Mouse (Mus musculus) hindbrain, embryonic 16.5 days (tissue): ENCODE measurements around the gene Mdc1. TPM values are rescaled to one million over a fixed set of nuclear protein-coding genes. Genes with fewer than 3 reads are reported as not detected.

Experiments
- ATAC-seq: fragments of 200-750 bp; cut with Nextera tagmentation; 2 replicates; pipeline ENCODE4 v1.8.0; 2017; ENCODE audit warnings: moderate TSS enrichment, moderate library complexity
- H3K27ac ChIP-seq: fragments of 300-500 bp; sonication (generic); 2 replicates; pipeline ENCODE4 v1.5.1; 2014; ENCODE audit warnings: low read depth, mild to moderate bottlenecking, control low read depth, low read length, moderate library complexity
- H3K27me3 ChIP-seq: fragments of 300-500 bp; sonication (generic); replicated peaks from 2 replicates; pipeline ENCODE4 v1.6.1; 2014; ENCODE audit warnings: low read length; ENCODE audit not compliant: control insufficient read depth, insufficient read depth
- H3K36me3 ChIP-seq: fragments of 300-500 bp; sonication (generic); 2 replicates; pipeline ENCODE4 v1.6.1; 2014; ENCODE audit warnings: mild to moderate bottlenecking, low read length, moderate library complexity, mixed read lengths; ENCODE audit not compliant: control insufficient read depth, insufficient read depth
- H3K4me1 ChIP-seq: fragments of 300-500 bp; sonication (generic); 2 replicates; pipeline ENCODE4 v1.6.1; 2014; ENCODE audit warnings: low read depth, low read length; ENCODE audit not compliant: control insufficient read depth, insufficient read depth
- H3K4me2 ChIP-seq: fragments of 300-500 bp; sonication (generic); 2 replicates; pipeline ENCODE4 v1.6.1; 2014; ENCODE audit warnings: mild to moderate bottlenecking, low read length, control low read depth, moderate library complexity
- H3K4me3 ChIP-seq: fragments of 300-500 bp; sonication (generic); 2 replicates; pipeline ENCODE4 v1.5.1; 2014; ENCODE audit warnings: mild to moderate bottlenecking, low read length, control low read depth, moderate library complexity
- H3K9ac ChIP-seq: fragments of 300-500 bp; sonication (generic); 2 replicates; pipeline ENCODE4 v1.6.1; 2014; ENCODE audit warnings: low read depth, mild to moderate bottlenecking, control low read depth, low read length, moderate library complexity
- H3K9me3 ChIP-seq: fragments of 300-500 bp; sonication (generic); 2 replicates; pipeline ENCODE4 v1.6.1; 2014; ENCODE audit warnings: mild to moderate bottlenecking, low read length, moderate library complexity; ENCODE audit not compliant: control insufficient read depth
- WGBS: fragments of 180-500 bp; shearing (Covaris S2); extraction: QIAGEN DNeasy Blood & Tissue Kit; methylation state at CpG from one replicate; pipeline ENCODE4 v1.1.7; 2014; 5-methylcytosine and 5-hydroxymethylcytosine counted together
- polyA plus RNA-seq: library from polyadenylated mRNA; unstranded; fragments of >200 nt; fragmentation: Nextera tagmentation; extraction: Ambion mirVana; gene quantifications from 2 replicates; pipeline ENCODE4 v1.2.1, GENCODE M21; 2015

Mdc1 gene
- polyA plus RNA-seq, 1 experiment from 2014 or later: 9.3 TPM

- Histone ChIP-seq H3K27ac (no peak overlapping the region), H3K4me2 (no peak overlapping the region), H3K36me3 (no peaks in the 10 kb centered on the region), H3K9me3 (no peaks in the 10 kb centered on the region), H3K4me1 (no peaks in the 10 kb centered on the region), H3K4me3 (no peak overlapping the region), H3K9ac (no peak overlapping the region), H3K27me3 (no peaks in the 10 kb centered on the region)
- 87% methylated on average over 11 of the region's 11 CpGs for WGBS
- ATAC-seq: no peak
These were observed 31.9 kb upstream of the Mdc1 start for GRCm38 (mm10) chr17:35809395-35809794.

GRCm38 (mm10) chr17:35810900-35811648 is 30.2 kb upstream of the Mdc1 start:
- no peak overlapping the region for H3K4me2 ChIP-seq
- H3K27ac ChIP-seq: no peak overlapping the region
- H3K4me1 ChIP-seq: no peaks in the 10 kb centered on the region
- H3K9me3 ChIP-seq: no peaks in the 10 kb centered on the region
- H3K36me3 ChIP-seq: no peaks in the 10 kb centered on the region
- 82% methylated on average over 5 of the region's 5 CpGs for WGBS
- H3K9ac ChIP-seq: no peak overlapping the region
- no peak for ATAC-seq
- no peaks in the 10 kb centered on the region for H3K27me3 ChIP-seq
- H3K4me3 ChIP-seq: no peak overlapping the region

- Histone ChIP-seq H3K4me3 (no peak overlapping the region), H3K9ac (no peak overlapping the region), H3K4me2 (no peak overlapping the region), H3K27ac (no peak overlapping the region), H3K36me3 (no peaks in the 10 kb centered on the region), H3K9me3 (no peaks in the 10 kb centered on the region), H3K27me3 (no peaks in the 10 kb centered on the region), H3K4me1 (no peaks in the 10 kb centered on the region)
- no peak for ATAC-seq
- WGBS: 73% methylated on average over 5 of the region's 5 CpGs
These were observed 29.0 kb upstream of the Mdc1 start for GRCm38 (mm10) chr17:35812307-35812706.

GRCm38 (mm10) chr17:35812736-35813135 is 28.6 kb upstream of the Mdc1 start:
- Histone ChIP-seq H3K9me3 (no peaks in the 10 kb centered on the region), H3K9ac (no peak overlapping the region), H3K4me3 (no peak overlapping the region), H3K36me3 (no peaks in the 10 kb centered on the region), H3K4me1 (no peaks in the 10 kb centered on the region), H3K4me2 (no peak overlapping the region), H3K27ac (peak overlapping the region; percentile 40), H3K27me3 (no peaks in the 10 kb centered on the region)
- 75% methylated on average over 6 of the region's 6 CpGs for WGBS
- no peak for ATAC-seq

GRCm38 (mm10) chr17:35813245-35813647 is 28.1 kb upstream of the Mdc1 start:
- no peaks in the 10 kb centered on the region for H3K27me3 ChIP-seq
- no peak overlapping the region for H3K4me3 ChIP-seq
- H3K4me2 ChIP-seq: no peak overlapping the region
- no peak overlapping the region for H3K9ac ChIP-seq
- H3K27ac ChIP-seq: peak overlapping the region; percentile 40
- H3K36me3 ChIP-seq: no peaks in the 10 kb centered on the region
- H3K4me1 ChIP-seq: no peaks in the 10 kb centered on the region
- peak; percentile 75 for ATAC-seq
- H3K9me3 ChIP-seq: no peaks in the 10 kb centered on the region
- 46% methylated on average over 7 of the region's 7 CpGs for WGBS

- no peaks in the 10 kb centered on the region for H3K4me1 ChIP-seq
- H3K27ac ChIP-seq: peak overlapping the region; percentile 9; the same call in 1 of the 2 replicates
- 77% methylated on average over 7 of the region's 7 CpGs for WGBS
- H3K27me3 ChIP-seq: no peaks in the 10 kb centered on the region
- no peak overlapping the region for H3K4me3 ChIP-seq
- H3K4me2 ChIP-seq: no peak overlapping the region
- ATAC-seq: no peak
- H3K9ac ChIP-seq: no peak overlapping the region
- H3K36me3 ChIP-seq: no peaks in the 10 kb centered on the region
- H3K9me3 ChIP-seq: no peaks in the 10 kb centered on the region
These were observed 27.7 kb upstream of the Mdc1 start for GRCm38 (mm10) chr17:35813653-35814052.

- Histone ChIP-seq H3K4me2 (no peak overlapping the region), H3K27me3 (no peaks in the 10 kb centered on the region; the same call in 1 of the 2 replicates), H3K4me3 (no peak overlapping the region), H3K27ac (no peak overlapping the region), H3K9ac (no peak overlapping the region), H3K4me1 (no peaks in the 10 kb centered on the region), H3K36me3 (no peaks in the 10 kb centered on the region), H3K9me3 (no peaks in the 10 kb centered on the region)
- 59% methylated on average over 6 of the region's 6 CpGs for WGBS
- no peak for ATAC-seq
These were observed 26.6 kb upstream of the Mdc1 start for GRCm38 (mm10) chr17:35814678-35815077.

GRCm38 (mm10) chr17:35815836-35816235 is 25.5 kb upstream of the Mdc1 start:
- H3K9ac ChIP-seq: no peak overlapping the region
- H3K27ac ChIP-seq: no peak overlapping the region
- ATAC-seq: no peak
- no peaks in the 10 kb centered on the region for H3K36me3 ChIP-seq
- no peak overlapping the region for H3K4me3 ChIP-seq
- H3K9me3 ChIP-seq: no peaks in the 10 kb centered on the region
- WGBS: 60% methylated on average over 7 of the region's 7 CpGs
- H3K4me1 ChIP-seq: no peaks in the 10 kb centered on the region
- H3K27me3 ChIP-seq: no peaks in the 10 kb centered on the region; the same call in 1 of the 2 replicates
- no peak overlapping the region for H3K4me2 ChIP-seq

- H3K4me3 ChIP-seq: no peak overlapping the region
- no peaks in the 10 kb centered on the region for H3K9me3 ChIP-seq
- peaks cover 7% of the 10 kb centered on the region for H3K4me1 ChIP-seq
- ATAC-seq: no peak
- WGBS: 50% methylated on average over 11 of the region's 14 CpGs
- no peak overlapping the region for H3K27ac ChIP-seq
- no peak overlapping the region for H3K4me2 ChIP-seq
- H3K36me3 ChIP-seq: no peaks in the 10 kb centered on the region
- no peak overlapping the region for H3K9ac ChIP-seq
- H3K27me3 ChIP-seq: peaks cover 3% of the 10 kb centered on the region; the same call in 1 of the 2 replicates
These were observed 24.6 kb upstream of the Mdc1 start for GRCm38 (mm10) chr17:35816686-35817085.
